Mouse (Mus musculus) midbrain, embryonic 10.5 days (tissue): Measurements from ENCODE around the gene Kremen2. TPM values are rescaled to one million over a fixed set of nuclear protein-coding genes. Genes with fewer than 3 reads are reported as not detected.

Experiments
- DNase-seq: peaks from one replicate; pipeline ENCODE4 v3.0.0-alpha.2; 2017; ENCODE audit warnings: low spot score
- H3K27ac ChIP-seq: fragments of 300-500 bp; sonication (generic); replicated peaks from 2 replicates; pipeline ENCODE4 v1.5.1; 2016; ENCODE audit warnings: mild to moderate bottlenecking
- H3K27me3 ChIP-seq: fragments of 300-500 bp; sonication (generic); 2 replicates; pipeline ENCODE4 v1.6.1; 2016; ENCODE audit warnings: low read depth, mild to moderate bottlenecking; ENCODE audit not compliant: poor library complexity, severe bottlenecking
- H3K36me3 ChIP-seq: fragments of 300-500 bp; sonication (generic); 2 replicates; pipeline ENCODE4 v1.6.1; 2016; ENCODE audit warnings: mild to moderate bottlenecking, moderate library complexity
- H3K4me1 ChIP-seq: fragments of 300-500 bp; sonication (generic); 2 replicates; pipeline ENCODE4 v1.6.1; 2016
- H3K4me3 ChIP-seq: fragments of 300-500 bp; sonication (generic); 2 replicates; pipeline ENCODE4 v1.5.1; 2016; ENCODE audit warnings: mild to moderate bottlenecking, moderate library complexity
- H3K9me3 ChIP-seq: fragments of 300-500 bp; sonication (generic); replicated peaks from 2 replicates; pipeline ENCODE4 v1.6.1; 2016; ENCODE audit warnings: mild to moderate bottlenecking
- WGBS: fragments of 180-500 bp; shearing (Covaris S2); methylation state at CpG from one replicate; pipeline ENCODE4 v1.1.7; 2016; 5-methylcytosine and 5-hydroxymethylcytosine counted together
- polyA plus RNA-seq: library from polyadenylated mRNA; unstranded; fragments of >200 nt; fragmentation: Nextera tagmentation; extraction: Ambion mirVana; gene quantifications from 2 replicates; pipeline ENCODE4 v1.2.1, GENCODE M21; 2016

Kremen2 gene
- polyA plus RNA-seq, 1 experiment from 2014 or later = 2.3 TPM

DNA sequence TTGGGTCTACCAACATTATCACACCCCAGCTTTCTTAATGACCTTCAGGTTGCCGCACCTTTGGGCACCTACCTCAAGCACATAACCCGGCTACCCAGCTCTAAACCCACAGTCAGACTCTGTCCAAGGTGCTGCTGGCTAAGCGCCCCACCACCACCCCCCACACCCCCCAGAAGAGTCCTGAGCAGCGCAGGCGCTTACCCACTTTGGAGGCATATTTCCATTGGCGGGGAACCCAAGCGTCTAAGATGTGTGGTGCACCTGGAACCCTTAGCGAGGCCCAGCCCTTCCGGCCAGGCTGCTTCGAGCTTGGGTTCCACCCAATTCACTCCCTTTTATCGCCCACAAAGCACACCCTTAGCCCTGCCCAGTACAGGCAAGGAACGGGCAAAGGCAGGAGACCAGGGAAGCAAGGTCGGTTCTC, 5.0 kb downstream of the Kremen2 start, which contains the start of gene Paqr4:
Paqr4 (minus strand) TSS at position 270 of the 424 bp plus-strand sequence.
- Histone ChIP-seq H3K4me3 (peak within 1 kb of the TSS; percentile 80), H3K27ac (peak within 1 kb of the TSS; percentile 89), H3K4me1 (peaks cover 63% of the 10 kb centered on the region), H3K27me3 (peaks cover 89% of the 10 kb centered on the region), H3K9me3 (0 out of 2 replicates have a peak, but pooled peaks cover 2% of the 10 kb centered on the region), H3K36me3 (peaks cover 25% of the 10 kb centered on the region)
- no peak for DNase-seq
- 5% methylated on average over 13 of the region's 13 CpGs for WGBS

GRCm38 (mm10) chr17:23740136-23740584, 5.5 kb downstream of the Kremen2 start:
- peaks cover 84% of the 10 kb centered on the region for H3K27me3 ChIP-seq
- H3K36me3 ChIP-seq = peaks cover 29% of the 10 kb centered on the region
- H3K4me1 ChIP-seq = peaks cover 58% of the 10 kb centered on the region
- peak; percentile 90 for DNase-seq
- H3K9me3 ChIP-seq = 0 out of 2 replicates have a peak, but pooled peaks cover 2% of the 10 kb centered on the region
- peak overlapping the region; percentile 89 for H3K27ac ChIP-seq
- H3K4me3 ChIP-seq = peak overlapping the region; percentile 80
- under 1% methylated on average over 46 of the region's 46 CpGs for WGBS

DNA sequence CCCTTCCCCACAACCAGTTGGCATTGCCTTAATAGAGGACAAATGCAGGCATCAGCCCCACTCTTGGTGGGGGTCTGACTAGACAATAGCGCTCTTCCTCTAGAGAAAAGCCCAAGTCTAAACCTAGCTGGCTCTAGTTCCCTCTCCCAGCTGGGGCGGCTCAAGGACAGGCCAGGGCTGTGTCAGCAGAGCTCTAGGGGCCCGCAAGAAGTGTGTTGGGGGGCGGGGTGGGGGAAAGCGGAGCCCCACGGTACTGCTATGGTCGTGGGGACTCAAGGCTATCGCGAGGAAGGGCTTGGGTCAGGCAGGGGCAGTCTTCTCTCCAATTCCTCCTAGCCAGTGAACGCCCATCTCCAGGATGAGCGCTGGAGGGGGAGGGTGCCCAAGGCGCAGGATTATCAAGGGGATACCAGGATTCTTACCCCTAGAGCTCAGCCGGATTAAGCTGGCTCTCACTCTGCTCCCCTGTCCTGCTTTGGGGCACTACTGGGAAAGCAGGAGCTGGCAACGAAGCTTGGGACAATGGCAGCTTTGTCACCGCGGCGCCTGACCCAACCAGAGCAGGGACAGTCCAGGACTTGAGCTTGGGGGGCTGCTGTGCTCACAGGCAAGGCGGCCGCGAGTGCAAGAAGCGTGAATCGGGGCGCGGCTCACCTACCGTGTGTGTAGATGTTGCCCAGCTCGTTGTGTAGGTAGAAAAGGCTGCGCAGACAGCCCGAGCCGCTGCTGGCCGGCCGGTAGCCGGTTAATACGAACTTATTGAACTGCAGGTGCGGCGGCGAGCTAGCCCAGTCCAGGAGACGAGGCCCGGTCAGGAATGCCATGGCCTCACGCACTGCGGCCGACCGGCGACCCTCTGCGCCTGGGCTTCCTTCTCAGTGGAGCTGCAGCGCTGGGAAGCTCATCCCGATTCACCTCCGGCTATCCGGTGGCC, 6.2 kb downstream of the Kremen2 start:
- 0 out of 2 replicates have a peak, but pooled peaks cover 2% of the 10 kb centered on the region for H3K9me3 ChIP-seq
- WGBS = 1% methylated on average over 48 of the region's 48 CpGs
- H3K27me3 ChIP-seq = peaks cover 78% of the 10 kb centered on the region
- H3K4me3 ChIP-seq = peak overlapping the region; percentile 80
- peak; percentile 63 for DNase-seq
- H3K4me1 ChIP-seq = peaks cover 52% of the 10 kb centered on the region
- H3K36me3 ChIP-seq = peaks cover 35% of the 10 kb centered on the region
- peak overlapping the region; percentile 89 for H3K27ac ChIP-seq

- Histone ChIP-seq H3K9me3 (0 out of 2 replicates have a peak, but pooled peaks cover 2% of the 10 kb centered on the region), H3K4me1 (peaks cover 46% of the 10 kb centered on the region), H3K4me3 (peak overlapping the region; percentile 80), H3K27ac (peak overlapping the region; percentile 89), H3K36me3 (peaks cover 41% of the 10 kb centered on the region), H3K27me3 (peaks cover 71% of the 10 kb centered on the region)
- no peak for DNase-seq
- 37% methylated on average over 2 of the region's 2 CpGs for WGBS
These were observed 6.8 kb downstream of the Kremen2 start for GRCm38 (mm10) chr17:23738836-23739201.

GRCm38 (mm10) chr17:23737493-23738445, 7.9 kb downstream of the Kremen2 start:
- H3K27me3 ChIP-seq = peaks cover 61% of the 10 kb centered on the region
- DNase-seq = no peak
- WGBS = 66% methylated on average over 15 of the region's 15 CpGs
- 0 out of 2 replicates have a peak, but pooled peaks cover 2% of the 10 kb centered on the region for H3K9me3 ChIP-seq
- peaks cover 43% of the 10 kb centered on the region for H3K4me1 ChIP-seq
- H3K36me3 ChIP-seq = peaks cover 52% of the 10 kb centered on the region
- peak overlapping the region; percentile 2; the same call in 1 of the 2 replicates for H3K4me3 ChIP-seq
- no peak overlapping the region for H3K27ac ChIP-seq

DNA sequence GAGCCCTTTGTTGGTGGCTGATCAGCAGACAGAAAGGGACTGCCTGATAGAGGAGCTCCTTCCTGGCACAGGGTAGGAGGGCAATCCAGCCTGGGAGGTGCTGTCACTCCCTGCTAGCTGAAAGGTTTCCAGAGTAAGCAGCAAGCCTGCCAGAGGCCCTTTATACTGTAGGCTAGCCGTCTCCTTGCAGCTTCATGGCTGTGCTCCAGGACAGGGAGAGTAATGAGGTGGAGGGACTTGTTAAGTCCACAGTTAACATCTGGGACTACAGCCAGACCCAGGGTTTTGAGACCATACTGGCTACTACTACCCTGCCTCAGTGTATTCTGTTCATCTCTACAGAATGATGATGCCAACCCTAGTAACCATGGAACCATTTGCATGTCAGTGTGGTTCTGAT, 11.3 kb downstream of the Kremen2 start:
- Histone ChIP-seq H3K27ac (no peak overlapping the region), H3K27me3 (peaks cover 28% of the 10 kb centered on the region), H3K9me3 (no peaks in the 10 kb centered on the region), H3K36me3 (peaks cover 55% of the 10 kb centered on the region), H3K4me3 (no peak overlapping the region), H3K4me1 (peaks cover 20% of the 10 kb centered on the region)
- DNase-seq = no peak
- 96% methylated on average over 1 of the region's 1 CpGs for WGBS

DNA sequence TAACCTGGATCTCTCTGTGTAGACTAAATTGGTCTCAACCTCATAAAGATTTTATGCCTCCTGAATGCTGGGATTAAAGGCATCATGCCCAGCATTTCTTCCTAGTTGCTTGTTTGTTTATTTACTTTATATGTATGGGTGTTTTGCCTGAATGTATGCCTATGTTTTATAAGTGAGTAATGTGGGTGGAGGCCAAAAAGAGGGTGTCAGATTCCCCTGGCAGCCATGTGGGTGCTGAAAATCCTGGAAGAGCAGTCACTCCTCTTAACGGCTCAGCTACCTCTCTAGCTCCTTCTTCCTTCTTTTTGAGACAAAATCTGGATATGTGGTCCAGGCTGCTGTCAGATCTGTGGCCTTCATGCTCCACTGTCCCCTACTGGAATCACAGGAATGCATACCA, 15.2 kb downstream of the Kremen2 start:
- peaks cover 22% of the 10 kb centered on the region for H3K4me1 ChIP-seq
- H3K36me3 ChIP-seq = peaks cover 29% of the 10 kb centered on the region
- no peak overlapping the region for H3K4me3 ChIP-seq
- no peaks in the 10 kb centered on the region for H3K9me3 ChIP-seq
- DNase-seq = no peak
- no peak overlapping the region for H3K27ac ChIP-seq
- no peaks in the 10 kb centered on the region; the same call in 1 of the 2 replicates for H3K27me3 ChIP-seq
- 72% methylated on average over 1 of the region's 1 CpGs for WGBS

DNA sequence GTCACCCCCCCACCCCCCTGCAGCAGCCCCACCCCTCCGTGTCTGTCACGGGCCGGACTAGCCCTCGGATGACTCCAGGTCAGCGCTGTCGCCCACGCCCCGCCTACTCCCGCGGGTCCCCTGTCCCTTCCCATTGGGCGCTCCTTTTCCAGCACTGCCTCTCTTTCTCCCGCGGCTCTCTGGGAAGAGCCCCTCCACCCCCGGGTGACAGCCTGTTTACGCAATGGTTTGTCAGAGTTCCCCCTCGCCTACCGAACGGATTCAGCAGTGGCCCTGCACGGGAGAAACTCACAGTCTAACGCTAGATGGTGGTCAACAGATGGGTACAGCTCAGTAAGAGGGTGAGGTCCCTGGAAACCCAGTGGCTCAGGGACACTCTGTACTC, 18.9 kb downstream of the Kremen2 start:
- H3K27ac ChIP-seq = peak overlapping the region; percentile 89
- H3K36me3 ChIP-seq = no peaks in the 10 kb centered on the region
- no peaks in the 10 kb centered on the region; the same call in 1 of the 2 replicates for H3K27me3 ChIP-seq
- H3K4me1 ChIP-seq = peaks cover 24% of the 10 kb centered on the region
- no peaks in the 10 kb centered on the region for H3K9me3 ChIP-seq
- DNase-seq = peak; percentile 87
- under 1% methylated on average over 20 of the region's 20 CpGs for WGBS
- H3K4me3 ChIP-seq = peak overlapping the region; percentile 82

GRCm38 (mm10) chr17:23725999-23726757, 19.5 kb downstream of the Kremen2 start, which contains the start of gene Pkmyt1:
TSS of gene Pkmyt1 (plus strand) at chr17:23726336.
- Histone ChIP-seq H3K27ac (peak within 1 kb of the TSS; percentile 89), H3K4me3 (peak within 1 kb of the TSS; percentile 82), H3K9me3 (no peaks in the 10 kb centered on the region), H3K36me3 (no peaks in the 10 kb centered on the region), H3K27me3 (no peaks in the 10 kb centered on the region; the same call in 1 of the 2 replicates), H3K4me1 (peaks cover 24% of the 10 kb centered on the region)
- WGBS = 1% methylated on average over 73 of the region's 73 CpGs
- peak; percentile 95 for DNase-seq

DNA sequence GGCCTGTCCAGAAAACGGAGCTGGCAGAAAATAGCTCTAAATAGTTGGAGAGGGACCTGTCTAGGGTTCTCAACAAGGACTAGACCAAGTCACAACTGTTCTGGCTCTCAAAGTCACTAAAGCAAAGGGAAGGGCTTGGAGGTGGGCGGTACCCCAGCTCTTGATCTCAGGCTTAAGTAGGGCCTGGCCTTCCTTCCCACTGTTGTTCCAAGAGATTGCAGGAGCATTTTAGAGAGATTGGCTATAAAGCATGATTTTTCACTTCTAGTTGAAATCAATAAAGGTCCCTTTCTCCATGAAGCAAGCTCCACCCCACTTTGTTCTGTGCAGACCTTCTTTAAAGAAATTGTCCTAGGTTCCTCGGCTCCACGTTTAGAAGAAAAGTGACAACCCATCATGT, 20.2 kb downstream of the Kremen2 start:
- H3K36me3 ChIP-seq = no peaks in the 10 kb centered on the region
- no peaks in the 10 kb centered on the region for H3K9me3 ChIP-seq
- peak overlapping the region; percentile 89 for H3K27ac ChIP-seq
- WGBS = 70% methylated on average over 4 of the region's 4 CpGs
- H3K4me3 ChIP-seq = peak overlapping the region; percentile 82
- DNase-seq = no peak
- H3K4me1 ChIP-seq = peaks cover 24% of the 10 kb centered on the region
- no peaks in the 10 kb centered on the region; the same call in 1 of the 2 replicates for H3K27me3 ChIP-seq

DNA sequence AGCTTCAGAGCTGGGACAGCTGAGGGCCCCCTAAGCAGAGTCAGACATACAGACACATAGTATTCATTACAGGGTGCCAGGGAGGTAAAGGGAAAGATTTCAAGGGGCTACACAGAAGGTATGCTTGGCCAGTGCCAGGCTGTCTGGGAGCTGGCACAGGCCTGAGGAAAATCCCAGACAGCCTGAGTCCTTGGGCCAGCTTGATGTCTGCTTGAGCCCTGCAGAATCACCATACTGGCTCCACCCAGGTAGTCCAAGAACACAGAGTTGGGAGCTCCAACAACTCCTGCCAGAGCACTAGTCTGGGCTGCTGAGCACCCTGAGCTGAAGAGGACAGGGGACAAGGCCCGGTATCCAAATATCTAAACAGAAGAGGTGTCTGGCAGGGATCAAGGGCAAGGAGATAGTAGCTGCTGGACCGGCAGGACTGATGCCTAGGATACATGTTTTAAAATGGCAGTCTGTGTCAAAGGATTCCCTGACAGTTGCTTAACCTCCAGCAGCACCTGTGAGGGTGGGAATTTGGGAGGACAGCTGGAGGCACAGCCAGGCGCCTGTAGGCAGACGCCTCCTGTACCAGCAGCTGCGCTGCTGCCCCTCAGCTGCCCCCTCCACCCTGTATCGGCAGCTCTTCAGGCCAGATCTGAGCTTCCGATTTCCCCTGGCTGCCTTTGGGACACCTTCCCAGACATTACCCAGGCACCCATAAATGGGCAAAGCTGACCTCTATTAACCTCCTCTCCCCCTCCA, 23.1 kb downstream of the Kremen2 start, which contains the start of gene 1520401A03Rik:
1520401A03Rik (minus strand) TSS at position 408 of the 750 bp plus-strand sequence.
- Histone ChIP-seq H3K4me1 (peaks cover 20% of the 10 kb centered on the region), H3K9me3 (no peaks in the 10 kb centered on the region), H3K27me3 (no peaks in the 10 kb centered on the region; the same call in 1 of the 2 replicates), H3K36me3 (no peaks in the 10 kb centered on the region), H3K27ac (no peak within 1 kb of the TSS), H3K4me3 (no peak within 1 kb of the TSS)
- WGBS = 71% methylated on average over 7 of the region's 7 CpGs
- DNase-seq = no peak
